ENCODE assay signal across 8 mouse cellular contexts in the genomic region with DNA sequence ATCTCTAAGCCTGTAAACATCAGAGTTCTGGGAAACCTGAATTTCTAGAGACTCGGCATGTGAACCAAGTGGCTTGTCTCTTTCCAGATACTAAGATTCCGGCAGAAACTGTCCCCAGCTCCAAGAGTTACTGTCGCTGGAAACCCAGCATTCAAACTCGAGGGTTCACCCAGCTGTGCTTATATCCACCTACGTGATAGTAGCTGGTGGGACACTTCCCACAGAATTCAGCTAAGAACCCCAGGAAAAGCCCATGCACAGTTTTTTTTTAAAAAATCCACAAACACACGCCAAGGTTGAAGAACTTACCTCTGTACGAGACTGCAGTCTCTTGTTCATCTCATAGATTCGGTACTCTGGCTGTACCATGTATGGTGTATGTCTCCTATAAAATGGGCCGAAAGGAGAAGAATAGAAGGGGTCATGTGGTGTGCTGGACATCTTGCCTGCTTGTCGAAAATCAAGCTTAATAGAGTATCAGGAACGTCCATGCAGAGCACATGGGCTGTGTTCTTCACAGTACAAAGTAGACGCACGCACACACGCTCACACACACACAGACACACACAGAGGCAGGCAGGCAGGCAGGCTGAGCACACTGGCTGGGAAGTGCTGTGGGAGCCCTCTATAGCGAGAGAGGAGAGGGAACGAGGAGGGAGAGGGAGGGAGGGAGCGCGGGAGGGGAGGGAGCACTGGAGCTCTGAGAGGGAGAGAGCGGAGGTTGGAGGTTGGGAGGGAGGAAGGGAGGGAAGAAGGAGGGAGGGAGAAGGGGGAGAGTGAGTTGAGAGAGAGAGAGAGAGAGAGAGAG. TPM values are rescaled to one million over a fixed set of nuclear protein-coding genes. Genes with fewer than 3 reads are reported as not detected.
DNase-seq lines count a peak whose midpoint lies in the region; ATAC-seq and TF ChIP-seq lines count a peak whose summit lies in the region.

Gene Ldb2 (minus strand): TSS at position 628 of the 808 bp plus-strand sequence.

- peak within 1 kb of the TSS; percentile 48 for H3K4me3 ChIP-seq in embryonic facial prominence, embryonic 11.5 days (ENCODE audit: low read depth, low read length)
- peak within 1 kb of the TSS; percentile 37 for H3K4me3 ChIP-seq in intestine, postnatal 0 days (ENCODE audit: low read depth, low read length)

- H3K9ac ChIP-seq in embryonic facial prominence, embryonic 11.5 days (replicated peaks; ENCODE audit: low read length) = peak within 1 kb of the TSS; percentile 64
- H3K9ac ChIP-seq in intestine, postnatal 0 days (ENCODE audit: low read depth, low read length) = peak within 1 kb of the TSS; percentile 12; the same call in 1 of the 2 replicates

- ATAC-seq in embryonic facial prominence, embryonic 11.5 days (replicated peaks; ENCODE audit: insufficient number of reproducible peaks, low FRiP score, low TSS enrichment, low read depth) = peak; percentile 91
- ATAC-seq in intestine, postnatal 0 days = no peak
- peak; percentile 42; the same call in 1 of the 2 replicates for ATAC-seq in megakaryocyte progenitor cell, adult 5-6 weeks (replicated peaks; ENCODE audit: poor library complexity)

- WGBS in embryonic facial prominence, embryonic 11.5 days = 1% methylated on average over 19 of the region's 19 CpGs
- WGBS in intestine, postnatal 0 days = 3% methylated on average over 19 of the region's 19 CpGs

- peak within 1 kb of the TSS; percentile 60 for H3K4me2 ChIP-seq in embryonic facial prominence, embryonic 11.5 days (ENCODE audit: low read depth, low read length)
- peak within 1 kb of the TSS; percentile 58 for H3K4me2 ChIP-seq in intestine, postnatal 0 days (replicated peaks; ENCODE audit: low read depth)

- intact Hi-C loops in left cerebral cortex, postnatal 14 days (cut with DNase I) = no loop called here

- peaks cover 5% of the 10 kb centered on the region; the same call in 1 of the 2 replicates for H3K4me1 ChIP-seq in embryonic facial prominence, embryonic 11.5 days (ENCODE audit: control insufficient read depth, insufficient read depth, low read length)
- no peaks in the 10 kb centered on the region for H3K4me1 ChIP-seq in intestine, postnatal 0 days (replicated peaks; ENCODE audit: control insufficient read depth, insufficient read depth, low read length)

- no peak within 1 kb of the TSS for H3K27ac ChIP-seq in embryonic facial prominence, embryonic 11.5 days (replicated peaks; ENCODE audit: low read depth, low read length)
- H3K27ac ChIP-seq in intestine, postnatal 0 days (ENCODE audit: low read depth, low read length) = no peak within 1 kb of the TSS

- DNase-seq in adrenal gland, postnatal 14 days = peak; percentile 73
- peak; percentile 80 for DNase-seq in embryonic facial prominence, embryonic 11.5 days (ENCODE audit: low spot score)
- peak; percentile 97 for DNase-seq in heart, adult 11 months
- peak; percentile 69 to 73 for DNase-seq in left cerebral cortex, postnatal 14 days (ENCODE audit: low spot score in 2 of 2)
- DNase-seq in right cerebral cortex, postnatal 25 days = peak; percentile 64
- DNase-seq in thymus, adult 18-20 months = no peak

- no peaks in the 10 kb centered on the region for H3K9me3 ChIP-seq in embryonic facial prominence, embryonic 11.5 days (replicated peaks; ENCODE audit: control insufficient read depth, low read length)
- H3K9me3 ChIP-seq in intestine, postnatal 0 days (ENCODE audit: control insufficient read depth) = no peaks in the 10 kb centered on the region

- TF ChIP-seq CTCF in intestine, postnatal 0 days (IDR thresholded peaks at IDR 0.05; ENCODE audit: low read depth) = no peak

- no peaks in the 10 kb centered on the region for H3K27me3 ChIP-seq in embryonic facial prominence, embryonic 11.5 days (ENCODE audit: control insufficient read depth, insufficient read depth, low read length)
- no peaks in the 10 kb centered on the region for H3K27me3 ChIP-seq in intestine, postnatal 0 days (replicated peaks; ENCODE audit: control insufficient read depth, insufficient read depth, low read length)

- no peaks in the 10 kb centered on the region for H3K36me3 ChIP-seq in embryonic facial prominence, embryonic 11.5 days (replicated peaks; ENCODE audit: control insufficient read depth, insufficient read depth, low read depth, low read length)
- H3K36me3 ChIP-seq in intestine, postnatal 0 days (ENCODE audit: control insufficient read depth, insufficient read depth) = no peaks in the 10 kb centered on the region

RNA-seq across cellular contexts. Expression of gene Ldb2, which starts in this region (rescaled TPM):
- 31.6 and 33.2 TPM in 2 replicates for total RNA-seq in adrenal gland, postnatal 14 days (2021)
- polyA plus RNA-seq in embryonic facial prominence, embryonic 11.5 days (2014; fragmentation: Nextera tagmentation; extraction: Ambion mirVana) = 49.1 and 51.5 TPM in 2 replicates
- 10.5 and 12.0 TPM in 2 replicates for polyA plus RNA-seq in intestine, postnatal 0 days (2015; fragmentation: Nextera tagmentation; extraction: Ambion mirVana)
- total RNA-seq in left cerebral cortex, postnatal 14 days (2021) = 10 to 100 TPM; 57.4 to 66.5 TPM
- not detected in 2 replicates for total RNA-seq in megakaryocyte progenitor cell, adult 5-6 weeks (2015)
- not detected in 2 replicates for total RNA-seq in megakaryocyte progenitor cell, adult 5-6 weeks (2017)

Comparison
In these comparisons a context has a peak if more than half of its experiments do, and no peak if none do; other contexts are left out.
1. RNA of gene Ldb2 (total RNA-seq): 57.4 to 66.5 TPM in left cerebral cortex, postnatal 14 days and 31.6 to 33.2 TPM in adrenal gland, postnatal 14 days; not detected in megakaryocyte progenitor cell, adult 5-6 weeks; every median in the first group is over 10 times any median in the second.
2. Peak in ATAC-seq in megakaryocyte progenitor cell, adult 5-6 weeks; RNA of the gene not detected or under 1 TPM.
3. DNase-seq: peak in adrenal gland, postnatal 14 days (single experiment), embryonic facial prominence, embryonic 11.5 days (single experiment), heart, adult 11 months (single experiment), left cerebral cortex, postnatal 14 days (2 of 2) and right cerebral cortex, postnatal 25 days (single experiment); none in thymus, adult 18-20 months (0 of 2).